Mouse (Mus musculus) thymus, adult 2 months (tissue): ENCODE measurements around the gene Eif3l.

Source experiments
- CTCF ChIP-seq: fragments of 200-500 bp; IDR thresholded peaks from 2 replicates; pipeline ENCODE4 v1.5.1; 2012; ENCODE audit warnings: mild to moderate bottlenecking, control low read depth, low read length, moderate library complexity, borderline replicate concordance; ENCODE audit not compliant: control insufficient read depth, poor library complexity, insufficient read depth; ENCODE audit errors: extremely low read depth
- POLR2A ChIP-seq: fragments of 200-500 bp; IDR thresholded peaks from 2 replicates; pipeline ENCODE4 v1.6.1; 2012; ENCODE audit warnings: mild to moderate bottlenecking, low read length, control low read depth, moderate library complexity; ENCODE audit not compliant: control insufficient read depth, poor library complexity, insufficient read depth; ENCODE audit errors: extremely low read depth

GRCm38 (mm10) chr15:79050964-79051363 is 24.0 kb upstream of the Eif3l start:
- no peak for TF ChIP-seq CTCF
- TF ChIP-seq POLR2A: no peak
